Mouse (Mus musculus): ENCODE results near the gene Smpd2.

The Smpd2 gene

GRCm38 (mm10) chr10:41486506-41487170 lies 3.5 kb downstream of the Smpd2 start:
- no peak for DNase-seq

- DNase-seq = no peak
These were observed 4.4 kb downstream of the Smpd2 start for GRCm38 (mm10) chr10:41485778-41486177.

GRCm38 (mm10) chr10:41482446-41482845 lies 7.7 kb downstream of the Smpd2 start:
- no peak for DNase-seq

DNA sequence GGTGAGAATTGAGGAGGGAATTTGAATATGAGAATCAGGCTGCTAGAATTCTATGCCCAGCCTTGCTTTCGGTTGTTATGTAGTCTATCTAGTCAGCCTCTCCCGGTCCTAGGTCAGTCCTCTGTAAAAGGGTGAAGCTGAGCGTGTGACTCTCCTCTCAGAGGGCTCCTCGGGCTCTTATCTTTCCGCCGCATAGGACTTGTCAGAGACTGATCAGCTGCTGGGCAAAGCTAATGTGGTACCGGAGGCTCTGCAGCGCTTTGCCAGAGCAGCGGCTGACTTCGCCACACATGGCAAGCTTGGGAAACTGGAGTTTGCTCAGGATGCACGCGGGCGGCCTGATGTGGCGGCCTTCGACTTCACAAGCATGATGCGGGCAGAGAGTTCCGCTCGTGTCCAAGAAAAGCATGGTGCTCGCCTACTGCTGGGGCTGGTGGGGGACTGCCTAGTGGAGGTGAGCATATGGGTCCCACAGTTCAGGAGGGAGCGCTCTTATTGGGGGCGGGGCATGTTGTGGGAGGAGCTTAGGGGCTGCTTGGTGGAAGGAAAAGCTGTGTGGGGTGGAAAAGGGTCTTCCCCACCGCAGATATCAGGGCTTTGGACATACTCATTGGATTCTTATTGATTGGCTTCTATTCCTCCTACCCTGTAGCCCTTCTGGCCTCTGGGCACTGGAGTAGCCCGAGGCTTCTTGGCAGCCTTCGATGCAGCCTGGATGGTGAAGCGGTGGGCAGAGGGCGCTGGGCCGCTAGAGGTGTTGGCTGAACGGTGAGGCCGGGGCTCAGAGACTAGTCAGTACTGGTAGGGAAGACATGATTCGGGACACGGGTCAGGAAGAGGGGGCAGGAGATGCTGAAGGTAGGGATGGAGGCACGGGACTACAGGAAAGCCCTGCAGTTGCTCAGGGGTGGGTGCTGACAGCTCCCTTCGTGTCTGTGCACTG lies 9.0 kb downstream of the Smpd2 start:
- no peak for DNase-seq

- no peak for DNase-seq
These were observed 10.2 kb downstream of the Smpd2 start for GRCm38 (mm10) chr10:41479961-41480360.

DNA sequence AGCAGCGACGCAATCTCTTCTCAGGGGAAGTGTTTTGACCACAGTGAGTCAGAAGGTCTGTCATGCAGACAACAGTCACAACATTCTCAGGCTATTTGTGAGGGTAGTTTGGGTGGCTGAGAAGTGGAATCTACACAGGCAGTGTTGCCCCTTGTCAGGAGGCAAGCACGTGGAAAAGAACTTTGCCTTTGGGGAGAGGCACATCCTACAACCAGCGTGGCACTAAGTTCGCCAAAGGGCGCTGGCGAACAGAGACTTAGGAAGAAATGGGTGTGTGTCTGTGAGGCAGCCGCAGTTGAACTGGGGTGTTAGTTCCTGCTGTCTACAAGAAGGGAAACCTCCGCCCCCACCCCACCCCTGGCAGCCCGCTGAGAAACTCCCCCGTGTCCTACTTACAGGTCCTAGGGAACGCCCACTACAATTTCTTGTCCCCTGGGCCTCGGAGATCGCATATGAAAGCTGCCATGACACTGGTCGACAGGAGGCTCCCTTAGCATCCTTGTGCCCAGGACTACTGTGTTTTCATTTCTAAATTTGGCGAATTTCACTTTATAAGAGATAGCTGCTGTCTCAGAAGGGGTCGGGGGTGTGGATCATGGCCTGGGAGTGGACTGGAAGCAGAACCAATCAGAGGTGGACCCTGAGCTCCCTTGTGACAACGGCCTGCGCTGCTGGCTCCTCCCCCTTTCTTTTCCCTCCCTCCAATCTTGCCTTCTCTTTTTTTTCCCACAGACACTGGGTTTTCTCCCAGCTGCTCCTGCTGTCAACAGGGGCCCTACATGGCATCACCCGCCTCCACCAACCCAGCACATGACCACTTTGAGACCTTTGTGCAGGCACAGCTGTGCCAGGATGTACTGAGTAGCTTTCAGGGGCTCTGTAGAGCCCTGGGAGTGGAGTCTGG lies 12.6 kb downstream of the Smpd2 start:
- peak; percentile 79 to 88 for DNase-seq

- peak in 1 of 2 experiments; percentile 42 for DNase-seq
These were observed 13.2 kb downstream of the Smpd2 start for GRCm38 (mm10) chr10:41477018-41477277.

DNA sequence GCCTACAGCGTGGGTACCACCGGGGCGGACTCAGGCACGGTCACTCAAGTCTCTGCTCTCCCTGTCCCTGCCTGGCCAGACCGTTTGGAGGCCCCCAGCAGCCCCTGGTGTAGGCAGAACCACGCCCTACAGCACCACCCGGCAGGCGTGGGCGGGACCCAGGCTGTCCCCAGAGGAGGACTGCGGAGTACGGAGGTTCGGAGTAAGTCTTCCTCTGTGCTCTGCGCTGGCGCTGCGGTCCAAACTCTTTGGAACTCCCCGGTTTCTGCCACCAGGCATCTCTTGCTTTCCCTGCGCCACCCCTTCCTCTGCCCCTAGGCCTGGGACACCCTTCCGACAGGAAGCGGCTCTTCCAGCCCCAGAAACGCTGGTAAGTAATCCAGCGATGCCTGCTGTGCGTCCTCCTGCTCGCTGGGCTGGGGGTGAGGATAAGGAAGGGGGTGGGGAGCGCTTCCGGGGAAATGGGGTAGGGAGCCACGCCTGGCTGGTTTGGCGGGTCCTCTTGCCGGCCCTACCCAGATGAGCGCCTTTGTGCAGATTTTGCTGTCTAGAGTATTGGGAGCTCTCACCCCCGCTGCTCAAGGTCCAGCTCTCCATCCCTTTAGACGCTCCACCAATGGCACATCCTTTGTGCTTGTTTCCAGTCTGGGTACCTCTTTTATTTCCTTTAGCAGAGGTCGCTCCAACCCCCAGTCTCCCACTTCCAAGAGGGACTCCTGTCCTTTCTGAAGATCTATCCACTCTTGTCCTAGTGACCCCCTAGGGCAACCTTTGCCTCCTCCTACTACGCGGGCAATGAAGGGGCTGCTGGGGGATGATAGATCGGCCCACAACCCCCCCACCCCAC lies 13.8 kb downstream of the Smpd2 start, which contains the start of gene Mical1:
Mical1 (plus strand) TSS at position 144 of the 847 bp plus-strand sequence.
- DNase-seq = peak; percentile 82 to 87

- peak; percentile 69 to 77 for DNase-seq
These were observed 15.2 kb downstream of the Smpd2 start for GRCm38 (mm10) chr10:41474981-41475391.

GRCm38 (mm10) chr10:41473782-41474468 lies 16.2 kb downstream of the Smpd2 start:
- peak in 1 of 2 experiments; percentile 47 for DNase-seq

DNA sequence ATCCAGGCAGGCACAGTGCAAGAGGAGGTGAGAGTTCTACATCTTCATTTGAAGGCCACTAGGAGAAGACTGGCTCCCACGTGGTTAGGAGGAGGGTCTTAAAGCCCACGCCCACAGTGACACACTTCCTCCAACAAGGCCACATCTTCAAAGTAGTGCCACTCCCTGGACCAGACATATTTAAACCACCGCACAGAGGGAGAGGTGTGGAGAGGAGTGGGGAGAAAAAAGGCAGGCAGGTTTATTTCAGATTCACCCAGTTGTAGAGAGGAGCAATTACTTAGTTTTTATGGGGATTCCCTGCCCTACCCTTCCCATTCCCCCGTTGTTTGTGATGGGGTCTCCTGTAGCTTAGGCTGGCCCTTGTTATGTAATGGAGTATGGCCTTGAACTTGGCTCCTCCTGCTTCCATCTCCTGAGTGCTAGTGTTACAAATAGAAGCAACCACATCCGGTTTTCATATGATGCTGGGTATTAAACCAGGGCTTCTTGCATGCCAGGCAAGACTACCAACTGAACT lies 17.1 kb downstream of the Smpd2 start:
- DNase-seq = no peak

- DNase-seq = no peak
These were observed 17.6 kb downstream of the Smpd2 start for GRCm38 (mm10) chr10:41472534-41472933.

GRCm38 (mm10) chr10:41470693-41471092 lies 19.5 kb downstream of the Smpd2 start:
- DNase-seq = no peak

- no peak for DNase-seq
These were observed 22.8 kb downstream of the Smpd2 start for GRCm38 (mm10) chr10:41467325-41467724.

- DNase-seq = no peak
These were observed 25.7 kb downstream of the Smpd2 start for GRCm38 (mm10) chr10:41464401-41464955.

DNA sequence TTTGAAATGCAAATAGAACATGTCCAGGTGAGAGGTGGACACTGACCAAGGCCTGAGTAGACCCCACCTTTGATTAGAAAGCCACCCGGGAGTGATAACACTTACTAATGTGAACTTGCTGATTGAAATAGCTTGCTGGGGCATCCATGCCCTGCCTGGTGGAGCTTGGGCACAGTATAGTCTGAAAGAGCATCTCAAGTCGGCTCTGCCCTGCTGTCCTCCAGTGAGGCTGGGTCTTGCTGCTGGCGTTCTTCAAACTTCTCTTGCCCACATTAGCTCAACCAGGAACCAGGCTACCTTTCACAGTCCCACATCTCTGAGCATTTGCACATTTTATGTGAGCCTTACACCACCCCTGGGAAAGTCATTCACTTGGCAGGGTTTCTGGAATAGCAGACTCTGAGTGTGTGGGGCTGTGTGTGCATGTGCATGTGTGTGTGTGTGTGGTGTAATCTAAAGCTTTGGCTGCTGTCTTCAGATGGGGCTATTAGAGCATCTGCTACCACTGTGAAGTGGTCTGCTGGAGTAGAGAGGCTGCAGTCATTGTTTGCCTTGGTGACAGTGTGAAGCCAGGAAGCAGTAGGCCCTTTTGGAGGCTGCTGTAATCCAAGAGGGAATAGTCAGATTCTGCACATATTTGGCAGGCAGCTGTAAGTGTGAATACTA lies 29.0 kb downstream of the Smpd2 start:
- DNase-seq = no peak

GRCm38 (mm10) chr10:41460501-41460900 lies 29.7 kb downstream of the Smpd2 start:
- no peak for DNase-seq

DNA sequence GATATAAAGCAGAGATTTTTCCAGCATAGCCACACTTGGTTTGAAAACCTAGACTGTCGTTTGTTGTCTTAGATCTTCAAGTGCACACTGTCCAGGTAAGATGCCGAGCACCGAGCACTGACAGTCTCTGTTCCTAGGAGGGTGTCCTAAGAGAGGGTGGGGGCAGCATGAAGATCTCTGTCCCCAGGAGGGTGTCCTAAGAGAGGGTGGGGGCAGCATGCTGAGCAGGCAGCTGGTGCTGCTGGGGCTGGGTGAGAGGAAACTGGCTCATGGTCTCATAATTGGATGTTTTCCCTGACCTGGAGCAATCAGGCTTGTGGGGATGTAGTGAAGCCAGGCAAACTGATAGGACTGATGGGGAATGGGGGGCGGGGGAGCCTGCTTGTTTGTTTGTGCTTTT lies 30.2 kb downstream of the Smpd2 start:
- DNase-seq = no peak

DNA sequence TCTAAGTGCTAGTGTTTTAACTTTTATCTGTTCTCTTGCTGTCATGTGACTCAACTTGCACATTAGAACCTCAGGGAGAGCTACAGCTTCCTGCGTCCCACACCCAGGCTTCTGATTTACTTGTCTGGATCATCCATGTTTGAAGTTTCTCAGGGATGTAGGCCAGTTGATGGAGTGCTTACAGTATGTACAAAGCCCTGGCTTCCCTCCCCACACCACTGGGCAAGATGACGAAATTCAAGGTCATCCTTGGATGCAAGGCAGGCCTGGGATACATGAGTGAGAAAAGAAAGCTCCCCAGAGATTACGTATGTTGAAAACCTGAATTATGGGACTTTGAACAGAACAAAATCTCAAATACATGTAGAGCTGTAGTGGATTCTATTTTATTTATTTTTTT lies 37.4 kb downstream of the Smpd2 start:
- DNase-seq = no peak

DNA sequence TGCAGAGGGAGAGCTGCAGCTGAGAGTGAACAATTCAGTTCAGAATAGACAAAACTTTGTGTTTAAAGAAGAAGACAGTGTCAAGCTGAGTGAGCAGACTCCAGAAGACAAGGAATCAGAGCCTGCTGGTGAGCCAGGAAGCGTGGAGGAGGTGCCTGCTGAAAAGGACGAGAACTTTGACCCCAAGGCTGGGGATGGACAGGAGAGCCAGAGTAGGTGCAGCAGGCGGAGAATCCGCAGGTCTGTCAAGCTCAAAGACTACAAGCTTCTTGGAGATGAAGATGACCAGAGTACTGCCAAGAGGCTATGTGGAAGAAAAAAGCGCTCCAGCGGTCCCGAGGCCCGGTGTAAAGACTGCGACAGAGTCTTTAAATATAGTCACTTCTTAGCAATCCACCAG lies 38.5 kb downstream of the Smpd2 start:
- no peak for DNase-seq
